Mouse (Mus musculus) colon, adult 2 months (tissue): Measurements from ENCODE around the gene Aspa. TPM values are rescaled to one million over a fixed set of nuclear protein-coding genes. Genes with fewer than 3 reads are reported as not detected.

Experiments
- polyA plus RNA-seq: library from polyadenylated mRNA; depleted of rRNA; stranded (reverse); fragments of >200 nt; gene quantifications from 2 replicates; pipeline ENCODE4 v1.2.3, GENCODE M21; 2012; rRNA removed

The Aspa gene
- 0.41 TPM in 2 replicates for polyA plus RNA-seq

GRCm38 (mm10) chr11:73329442-73329841, at the start of gene Aspa, which contains the start of the genes Gm49340 and Spata22:
Gene Aspa, minus strand, starts transcription at chr11:73329596.
Gene Gm49340, plus strand, starts transcription at chr11:73329741.
Gene Spata22, plus strand, starts transcription at chr11:73329741.

DNA sequence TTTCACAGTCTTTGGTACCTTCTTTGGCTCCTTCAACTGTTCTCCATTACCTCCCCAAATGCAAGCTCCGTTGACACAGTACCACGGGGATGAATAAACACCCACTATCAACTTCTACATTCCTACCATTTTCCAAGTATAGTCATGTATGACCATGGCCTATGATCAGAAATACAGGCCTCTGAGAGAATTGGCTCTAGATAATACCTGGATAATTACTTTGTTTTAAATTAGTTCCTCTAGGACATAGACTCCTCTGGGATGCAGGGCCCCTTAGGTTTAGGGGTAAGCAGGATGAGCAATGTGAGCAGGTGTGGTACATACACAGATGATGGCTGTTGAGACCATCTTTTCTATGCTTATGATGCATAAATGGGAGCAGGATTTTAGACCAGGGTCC, 41.5 kb upstream of the Aspa start, which contains the start of gene Olfr376:
Olfr376 (plus strand) TSS at position 301 of the 400 bp plus-strand sequence.

DNA sequence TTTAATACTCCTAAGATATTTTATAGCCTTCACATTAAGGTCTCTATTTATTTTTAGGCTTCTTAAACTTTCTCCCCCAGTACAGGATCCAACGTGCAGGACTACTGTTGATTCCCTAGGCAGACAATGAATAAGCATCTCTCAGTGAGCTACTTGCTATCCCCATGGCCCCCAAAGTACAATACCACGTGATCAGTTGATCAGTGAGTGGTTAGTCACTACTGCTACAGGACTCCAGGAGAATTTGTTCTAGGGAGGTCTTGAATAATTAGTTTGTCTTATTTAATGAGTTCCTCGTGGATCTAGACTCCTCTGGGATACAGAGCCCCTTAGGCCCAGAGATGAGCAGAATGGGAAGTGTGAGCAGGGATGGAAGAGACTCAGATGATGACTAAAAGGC, 21.1 kb upstream of the Aspa start, which contains the start of gene Olfr20:
Olfr20 (plus strand) TSS at position 301 of the 400 bp plus-strand sequence.

DNA sequence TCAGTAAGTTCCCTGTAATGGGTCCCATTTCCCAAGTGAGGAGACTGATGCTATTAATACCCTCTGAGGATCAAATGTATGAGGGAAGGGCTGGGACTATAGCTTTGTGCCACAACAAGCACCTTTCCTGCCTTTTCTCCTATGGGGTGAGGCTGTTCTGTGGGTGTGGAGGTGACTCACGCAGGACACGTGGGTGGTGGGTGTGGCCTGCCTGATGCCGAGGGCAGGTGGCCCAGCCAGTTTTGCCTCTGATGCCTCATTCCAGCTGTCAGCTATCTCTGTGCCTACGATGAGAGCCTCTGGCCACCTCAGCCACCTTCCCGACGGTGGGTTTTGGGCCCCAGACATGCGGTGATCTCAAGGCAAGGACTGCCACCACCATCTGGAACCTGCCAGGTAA, 62.1 kb downstream of the Aspa start, which contains the start of gene Trpv3:
Trpv3 (plus strand) TSS at position 122 of the 400 bp plus-strand sequence.

Other genes with a start within 250 kb of the Aspa start
- gene Itgae, start 239.0 kb downstream of the Aspa start, polyA plus RNA-seq: 1.7 and 2.6 TPM in 2 replicates
- 2.3 and 2.8 TPM in 2 replicates for gene Haspin, start 191.3 kb downstream of the Aspa start, polyA plus RNA-seq
- 0.34 and 0.62 TPM in 2 replicates for gene P2rx5, start 169.2 kb downstream of the Aspa start, polyA plus RNA-seq
- 63.2 and 64.3 TPM in 2 replicates for gene Emc6, start 152.6 kb downstream of the Aspa start, polyA plus RNA-seq
- 147 and 171 TPM in 2 replicates for gene Tax1bp3, start 152.5 kb downstream of the Aspa start, polyA plus RNA-seq
- 17.0 and 18.3 TPM in 2 replicates for gene Ctns, start 130.6 kb downstream of the Aspa start, polyA plus RNA-seq
- gene Shpk, start 130.1 kb downstream of the Aspa start, polyA plus RNA-seq: 10.3 and 10.8 TPM in 2 replicates
- 0.41 and 0.50 TPM in 2 replicates for gene Trpv1, start 95.3 kb downstream of the Aspa start, polyA plus RNA-seq
- 4.7 and 7.5 TPM in 2 replicates for gene Trpv3, start 62.2 kb downstream of the Aspa start, polyA plus RNA-seq
- gene Gm49340, start 145 bp upstream of the Aspa start, polyA plus RNA-seq: not detected in 2 replicates
- not detected in 2 replicates for gene Spata22, start 145 bp upstream of the Aspa start, polyA plus RNA-seq
- gene Olfr20, start 21.2 kb upstream of the Aspa start, polyA plus RNA-seq: 0.10 TPM in 1 of 2 replicates, not detected in the other
- not detected in 2 replicates for gene Olfr376, start 41.6 kb upstream of the Aspa start, polyA plus RNA-seq
- gene Olfr1, start 70.0 kb upstream of the Aspa start, polyA plus RNA-seq: not detected in 2 replicates
- gene Olfr378, start 98.9 kb upstream of the Aspa start, polyA plus RNA-seq: not detected in 2 replicates
- gene Olfr380, start 127.9 kb upstream of the Aspa start, polyA plus RNA-seq: not detected in 2 replicates
- gene Olfr381, start 162.0 kb upstream of the Aspa start, polyA plus RNA-seq: not detected in 2 replicates
- not detected in 2 replicates for gene Olfr382, start 187.6 kb upstream of the Aspa start, polyA plus RNA-seq